Mouse (Mus musculus) layer of hippocampus, adult 9-10 months (tissue): ENCODE measurements around the gene Mettl7a1.
A peak's percentile ranks its signal among the peaks of the same experiment; 100 is the strongest.
"Not testable (repeated sequence)": the region's sequence is repeated elsewhere in the genome, so short reads cannot be mapped to it uniquely, and the experiment has no call there.

Experiments
- DNase-seq: peaks from one replicate; pipeline ENCODE4 v3.0.0; 2022; ENCODE audit warnings: low spot score

Mettl7a1 gene

DNA sequence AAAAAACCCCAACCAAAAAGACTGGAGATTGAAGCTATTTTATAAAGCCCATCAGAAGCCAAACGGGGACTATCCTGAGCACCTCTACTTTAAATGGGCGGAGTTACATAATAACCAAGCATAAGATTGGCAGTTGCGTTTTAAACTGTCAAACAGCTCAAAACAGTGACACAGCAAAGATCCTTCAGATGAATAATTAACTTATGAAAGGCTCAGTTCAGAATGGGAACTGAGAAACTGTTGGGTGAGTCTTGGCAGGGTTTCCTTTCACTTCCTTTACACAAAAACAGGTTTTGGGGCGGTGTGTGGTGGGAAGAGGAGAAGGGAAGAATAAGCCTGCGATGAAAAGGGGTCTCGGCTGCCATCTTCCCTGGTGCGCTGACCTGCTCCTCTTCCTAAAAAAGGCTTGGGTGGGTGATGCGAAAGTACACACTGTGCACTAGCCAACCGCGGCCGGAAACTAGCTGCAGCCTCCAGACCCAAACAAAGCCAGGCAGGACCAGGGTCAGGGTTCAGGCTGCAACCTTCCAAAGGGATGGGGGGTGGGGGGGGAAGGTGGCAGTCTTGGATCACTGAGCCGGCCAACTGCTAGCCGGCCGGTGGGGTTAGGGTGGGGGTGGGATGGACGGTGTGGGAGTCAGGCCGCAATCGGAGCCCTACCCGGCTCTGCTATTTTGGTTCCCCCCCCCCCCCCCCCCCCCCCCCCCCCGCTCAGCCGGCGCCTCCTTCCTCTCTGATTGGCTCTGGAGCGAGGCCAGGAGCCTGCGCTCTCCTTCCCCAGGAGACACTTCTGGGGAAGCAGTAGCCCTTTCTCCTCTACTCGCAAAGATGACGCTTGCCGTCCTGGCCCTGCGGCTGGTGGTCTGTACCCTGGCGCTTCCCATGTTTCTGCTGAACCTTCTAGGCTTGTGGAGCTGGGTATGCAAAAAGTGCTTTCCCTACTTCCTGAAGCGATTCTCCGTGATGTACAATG lies at the start of gene Mettl7a1:
Gene Mettl7a1 (plus strand): TSS at position 122 of the 973 bp plus-strand sequence.
- peak; percentile 49 for DNase-seq

- no peak for DNase-seq
Observed at GRCm38 (mm10) chr15:100256386-100256785, 47.6 kb upstream of the Mettl7a1 start.

DNA sequence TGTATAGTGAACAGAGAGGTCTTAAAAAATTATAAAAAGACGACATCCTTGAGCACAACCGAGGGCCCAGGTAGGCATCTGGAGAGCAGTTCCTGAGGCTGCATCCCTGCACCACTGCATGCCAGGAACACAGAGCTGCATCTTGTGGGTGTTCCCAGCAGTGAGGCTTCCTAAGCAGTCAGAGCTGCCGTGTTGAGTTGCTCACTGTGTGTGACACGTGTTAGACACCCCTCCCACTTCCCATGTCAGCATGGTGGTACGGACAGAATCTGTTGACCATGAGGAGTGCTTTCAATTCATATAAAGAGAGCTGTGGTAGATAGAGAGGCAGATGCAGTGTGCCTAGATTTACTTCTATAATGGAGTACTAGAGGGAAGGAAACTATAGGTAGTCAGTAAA lies 46.6 kb upstream of the Mettl7a1 start:
- no peak for DNase-seq

- no peak for DNase-seq
Observed at GRCm38 (mm10) chr15:100258646-100259425, 45.1 kb upstream of the Mettl7a1 start.

- DNase-seq, result not testable (repeated sequence)
Observed at GRCm38 (mm10) chr15:100260351-100260750, 43.6 kb upstream of the Mettl7a1 start.

DNA sequence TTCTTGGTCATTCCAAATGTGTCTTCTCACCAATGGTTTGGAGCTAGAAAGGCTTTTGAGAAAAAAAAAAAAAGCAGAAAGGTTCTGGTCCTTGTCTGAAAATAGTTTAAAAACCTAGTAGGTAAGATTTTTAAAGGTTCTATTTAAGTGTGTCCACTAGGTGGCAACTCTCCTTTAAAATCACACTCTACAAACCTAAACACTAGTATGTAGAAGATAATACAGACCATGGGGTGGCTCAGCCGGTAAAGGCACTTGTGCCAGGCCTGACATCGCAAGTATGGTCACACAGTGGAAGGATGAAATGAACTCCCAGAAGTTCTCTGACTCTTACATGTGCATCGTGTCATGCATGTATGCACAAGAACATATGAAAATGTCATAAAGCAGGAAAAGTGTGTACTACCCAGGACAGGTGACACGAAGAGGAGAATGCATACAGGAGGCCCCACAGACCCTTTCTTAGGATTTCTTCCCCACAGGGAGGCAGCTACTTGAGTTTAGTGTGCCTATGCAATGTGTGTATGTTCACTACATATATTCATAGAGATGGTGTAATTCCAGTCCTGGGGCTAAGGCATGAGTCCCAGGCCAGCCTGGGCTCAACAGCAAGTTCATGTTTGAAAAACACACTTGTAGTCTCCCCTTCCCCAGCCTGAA lies 40.6 kb upstream of the Mettl7a1 start:
- peak; percentile 16 for DNase-seq

- DNase-seq, result no peak
Observed at GRCm38 (mm10) chr15:100265586-100266325, 38.2 kb upstream of the Mettl7a1 start.

DNA sequence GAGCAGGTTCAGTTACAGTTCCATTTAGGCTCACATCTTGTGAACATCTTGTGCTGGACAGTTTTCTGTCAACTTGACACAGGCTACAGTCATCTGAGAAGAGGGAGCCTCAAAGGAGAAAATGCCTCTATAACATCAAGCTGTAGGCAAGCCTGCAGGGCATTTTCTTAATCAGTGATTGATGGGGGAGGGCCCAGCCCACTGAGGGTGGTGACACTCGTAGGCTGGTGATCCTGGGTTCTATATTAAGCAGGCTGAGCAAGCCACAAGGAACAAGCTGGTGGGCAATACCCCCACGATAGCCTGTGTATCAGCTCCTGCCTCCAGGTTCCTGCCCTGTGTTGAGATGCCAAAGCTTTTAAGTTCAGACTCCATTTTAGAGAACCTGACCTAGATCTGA lies 35.0 kb upstream of the Mettl7a1 start:
- no peak for DNase-seq

DNA sequence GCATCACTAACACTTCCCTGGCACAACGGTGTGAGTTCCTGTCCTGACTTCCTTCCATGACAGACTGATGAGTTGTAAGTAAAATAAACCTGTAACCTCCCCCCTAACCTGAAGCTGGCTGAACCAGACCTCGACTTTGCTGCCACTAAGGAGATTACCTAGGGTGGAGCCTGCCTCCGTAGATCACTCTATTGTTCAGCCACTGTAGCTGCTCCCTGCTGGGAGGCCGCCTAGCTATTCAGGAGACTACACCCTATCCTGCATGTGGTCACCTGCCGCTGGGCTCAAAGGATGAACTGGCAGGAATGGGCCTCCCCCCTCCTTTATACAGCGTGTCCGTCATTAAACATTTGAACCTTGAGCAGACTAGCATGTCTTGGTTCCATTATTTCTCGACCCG lies 34.2 kb upstream of the Mettl7a1 start:
- no peak for DNase-seq

DNA sequence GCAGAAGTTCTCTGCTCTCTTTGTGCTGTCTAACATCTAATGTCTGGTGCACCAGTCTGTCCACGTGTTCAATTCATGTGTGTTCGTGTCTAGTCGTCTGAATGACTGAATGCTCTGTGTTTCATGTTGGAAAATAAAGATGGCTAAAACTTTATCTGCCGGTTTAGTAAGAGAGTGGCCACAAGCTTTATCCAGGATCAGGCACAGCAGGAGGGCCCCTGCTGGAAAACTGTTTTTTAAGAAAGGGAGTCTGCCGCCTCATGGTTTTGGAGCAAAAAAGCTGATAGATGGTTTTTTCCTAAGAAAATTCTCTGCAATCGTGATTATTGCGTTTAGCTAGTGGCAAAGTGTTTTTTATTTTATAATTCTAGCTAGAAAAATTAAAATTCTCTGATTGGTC lies 33.3 kb upstream of the Mettl7a1 start:
- DNase-seq, result not testable (repeated sequence)

DNA sequence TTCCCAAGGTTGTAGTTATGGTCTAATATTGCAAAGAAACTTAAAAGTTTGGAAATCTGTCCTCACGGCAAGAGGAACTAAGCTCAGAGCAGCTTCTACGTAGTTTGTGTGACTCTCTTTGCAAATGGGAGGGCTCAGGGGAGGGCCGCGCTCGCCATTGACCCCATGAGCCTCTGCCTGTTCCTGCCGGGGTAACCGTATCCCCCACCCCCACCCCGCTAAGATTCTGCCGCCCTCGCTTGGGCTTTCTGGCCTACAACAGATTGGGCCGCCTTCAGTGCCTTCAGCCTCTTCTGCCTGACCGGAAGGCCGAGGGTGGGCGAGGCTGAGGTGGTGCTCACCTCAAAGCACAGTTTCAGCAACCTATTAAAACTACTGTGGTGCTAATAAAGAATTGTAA lies 32.5 kb upstream of the Mettl7a1 start:
- no peak for DNase-seq

DNA sequence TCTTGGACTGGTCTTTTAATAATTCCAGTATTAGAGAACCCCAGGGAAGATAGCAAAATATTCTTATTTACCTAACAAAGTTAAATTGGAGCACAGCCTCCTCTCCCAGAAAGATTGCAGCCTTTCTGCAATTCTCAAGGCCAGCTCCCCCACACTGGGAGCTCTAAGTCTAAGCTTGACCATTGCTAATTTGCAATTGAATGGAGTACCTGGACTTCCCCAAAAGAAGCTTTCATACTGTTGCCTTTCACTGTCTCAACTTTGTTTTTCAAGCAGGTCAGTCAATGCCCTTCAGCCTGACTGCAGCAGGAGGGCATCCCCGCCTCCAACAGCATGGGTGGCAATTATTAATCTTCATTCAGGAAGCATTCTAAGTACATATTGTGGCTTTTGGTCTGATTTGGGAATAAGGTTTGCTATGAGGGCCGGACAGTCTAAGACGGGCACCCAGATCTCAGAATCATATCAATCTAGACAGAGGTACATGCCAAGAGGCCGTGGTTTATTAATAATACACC lies 30.1 kb upstream of the Mettl7a1 start:
- DNase-seq, result not testable (repeated sequence)

- DNase-seq, result no peak
Observed at GRCm38 (mm10) chr15:100274790-100275559, 29.0 kb upstream of the Mettl7a1 start.

DNA sequence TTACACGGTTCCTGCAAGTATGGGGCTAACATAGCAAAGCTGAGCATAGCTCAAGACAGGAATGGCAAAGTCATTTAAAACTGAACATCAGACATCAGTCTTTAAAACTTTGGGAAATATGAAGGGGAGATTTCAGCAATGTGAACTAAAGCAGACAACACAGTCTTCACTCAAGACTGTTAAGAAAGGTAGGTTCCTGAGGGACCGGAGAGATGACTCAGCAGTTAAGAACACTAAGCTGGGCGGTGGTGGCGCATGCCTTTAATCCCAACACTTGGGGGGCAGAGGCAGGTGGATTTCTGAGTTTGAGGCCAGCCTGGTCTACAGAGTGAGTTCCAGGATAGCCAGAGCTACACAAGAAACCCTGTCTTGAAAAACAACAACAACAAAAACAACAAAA lies 27.5 kb upstream of the Mettl7a1 start:
- no peak for DNase-seq

DNA sequence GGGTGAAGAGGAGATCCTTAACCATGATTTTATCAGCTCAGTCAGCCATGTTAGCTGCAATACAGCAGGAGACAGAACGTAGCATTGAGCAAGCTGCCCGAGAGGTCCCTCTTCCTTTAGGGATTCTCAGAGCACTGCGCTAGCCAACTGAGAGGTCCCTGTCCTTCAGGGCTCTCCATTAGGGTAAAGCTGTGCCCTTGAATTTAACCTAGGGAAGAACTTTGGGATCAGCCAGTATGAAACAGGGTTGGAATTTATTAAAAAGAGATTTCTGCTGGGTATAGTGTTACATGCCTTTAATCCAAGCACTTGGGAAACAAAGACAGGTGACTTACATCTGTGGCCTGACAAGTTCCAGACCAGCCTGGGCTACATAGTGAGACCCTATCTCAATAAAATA lies 26.4 kb upstream of the Mettl7a1 start:
- DNase-seq, result no peak

GRCm38 (mm10) chr15:100280626-100281025 lies 23.3 kb upstream of the Mettl7a1 start, which contains the start of gene Tmprss12:
TSS of gene Tmprss12 (plus strand) at chr15:100280837.
- no peak for DNase-seq

GRCm38 (mm10) chr15:100288980-100289379 lies 15.0 kb upstream of the Mettl7a1 start:
- DNase-seq, result no peak

- DNase-seq, result peak; percentile 26
Observed at GRCm38 (mm10) chr15:100290858-100291257, 13.1 kb upstream of the Mettl7a1 start.

DNA sequence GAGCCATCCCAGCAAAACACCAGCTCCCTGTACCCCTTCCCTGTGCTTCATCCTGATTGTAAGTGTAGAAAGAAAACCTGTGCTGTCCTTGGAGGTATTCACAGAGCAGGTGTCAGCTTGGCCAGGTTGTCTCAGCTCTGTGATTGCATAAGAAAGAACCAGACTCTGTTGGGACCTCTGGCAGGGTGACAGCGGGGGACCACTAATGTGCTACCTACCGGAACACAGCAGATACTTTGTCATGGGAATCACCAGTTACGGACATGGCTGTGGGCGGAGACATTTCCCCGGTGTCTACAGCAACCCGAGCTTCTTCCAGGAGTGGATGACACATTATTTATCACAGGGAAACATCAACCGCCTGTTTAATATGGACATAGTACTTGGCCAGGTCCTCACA lies 11.6 kb upstream of the Mettl7a1 start:
- no peak for DNase-seq

- DNase-seq, result no peak
Observed at GRCm38 (mm10) chr15:100297856-100298255, 6.1 kb upstream of the Mettl7a1 start.

GRCm38 (mm10) chr15:100300499-100300898 lies 3.4 kb upstream of the Mettl7a1 start:
- no peak for DNase-seq
